Mouse (Mus musculus) CH12.LX (cell line): ENCODE data around the gene Dusp27. TPM values are rescaled to one million over a fixed set of nuclear protein-coding genes. Genes with fewer than 3 reads are reported as not detected.
"Not testable (repeated sequence)": the region's sequence is repeated elsewhere in the genome, so short reads cannot be mapped to it uniquely, and the experiment has no call there.

ENCODE experiments used
- DNase-seq: peaks from one replicate; pipeline ENCODE4 v3.0.0-alpha.2; 2013; ENCODE audit errors: extremely low read depth
- H3K27ac ChIP-seq: 2 replicates; pipeline ENCODE4 v1.5.1; 2012; ENCODE audit warnings: low read depth, mild to moderate bottlenecking, control low read depth, moderate library complexity; ENCODE audit not compliant: insufficient read depth
- H3K27me3 ChIP-seq: replicated peaks from 2 replicates; pipeline ENCODE3; 2012; ENCODE audit warnings: inconsistent platforms
- H3K36me3 ChIP-seq, 2 experiments: replicated peaks in 1 of 2; 2 replicates each; pipeline versions ENCODE3 to v1.6.1; 2012; ENCODE audit warnings: inconsistent platforms in 1 of 2, low read length in 1 of 2, mild to moderate bottlenecking in 1 of 2, mixed read lengths in 1 of 2, moderate library complexity in 1 of 2; ENCODE audit not compliant: control insufficient read depth in 1 of 2, insufficient read depth in 1 of 2
- H3K4me1 ChIP-seq, 2 experiments: 2 replicates each; pipeline ENCODE4 v1.6.1; 2012; ENCODE audit warnings: inconsistent platforms in 1 of 2, moderate library complexity in 1 of 2; ENCODE audit not compliant: insufficient read depth in 2 of 2, control insufficient read depth in 1 of 2
- H3K4me2 ChIP-seq: 2 replicates; pipeline ENCODE4 v1.6.1; 2012; ENCODE audit warnings: low read depth, mild to moderate bottlenecking, control low read depth; ENCODE audit not compliant: poor library complexity, insufficient read depth, severe bottlenecking
- H3K4me3 ChIP-seq, 3 experiments: fragments of 150-350 bp in 1 of 3; sonication (generic) in 1 of 3; replicated peaks in 1 of 3; 2 replicates each; pipeline versions ENCODE3 to v1.5.1; 2011 to 2012; ENCODE audit warnings: low read depth in 2 of 3, low read length in 2 of 3, mild to moderate bottlenecking in 2 of 3, moderate library complexity in 2 of 3, control low read depth in 1 of 3, improper control_type of control experiment in 1 of 3, inconsistent platforms in 1 of 3, mixed read lengths in 1 of 3; ENCODE audit not compliant: poor library complexity in 1 of 3
- H3K79me2 ChIP-seq: replicated peaks from 2 replicates; pipeline ENCODE4 v1.6.1; 2012; ENCODE audit warnings: mild to moderate bottlenecking, moderate library complexity; ENCODE audit not compliant: control insufficient read depth, poor library complexity, insufficient read depth, severe bottlenecking; ENCODE audit errors: extremely low read depth
- H3K9ac ChIP-seq: 2 replicates; pipeline ENCODE4 v1.6.1; 2012; ENCODE audit warnings: low read depth, mild to moderate bottlenecking, control low read depth, moderate library complexity; ENCODE audit not compliant: insufficient read depth
- H3K9me3 ChIP-seq: replicated peaks from 2 replicates; pipeline ENCODE3; 2012; ENCODE audit warnings: low read length, inconsistent platforms, mixed read lengths
- BHLHE40 ChIP-seq: IDR thresholded peaks from 2 replicates; pipeline ENCODE4 v1.6.1; 2011; ENCODE audit warnings: mild to moderate bottlenecking, low read depth, low read length, improper control_type of control experiment
- CHD1 ChIP-seq: IDR thresholded peaks from 2 replicates; pipeline ENCODE4 v1.6.1; 2012; ENCODE audit warnings: low read depth, low read length, improper control_type of control experiment, inconsistent platforms
- CHD2 ChIP-seq: IDR thresholded peaks from 2 replicates; pipeline ENCODE4 v1.6.1; 2011; ENCODE audit warnings: low read length, improper control_type of control experiment
- CTCF ChIP-seq, 2 experiments: IDR thresholded peaks in 1 of 2; conservative IDR thresholded peaks in 1 of 2; 2 replicates each; pipeline ENCODE4 v1.5.1; 2011 to 2012; ENCODE audit warnings: low read depth in 2 of 2, low read length in 2 of 2, improper control_type of control experiment in 1 of 2, inconsistent platforms in 1 of 2, mild to moderate bottlenecking in 1 of 2, moderate library complexity in 1 of 2
- E2F4 ChIP-seq: IDR thresholded peaks from 2 replicates; pipeline ENCODE4 v1.6.1; 2011; ENCODE audit warnings: low read depth, low read length, improper control_type of control experiment; ENCODE audit not compliant: insufficient replicate concordance
- EP300 ChIP-seq: IDR thresholded peaks from 2 replicates; pipeline ENCODE4 v1.6.1; 2011; ENCODE audit warnings: low read length, improper control_type of control experiment
- GABPA ChIP-seq: IDR thresholded peaks from 2 replicates; pipeline ENCODE4 v1.6.1; 2012; ENCODE audit warnings: low read depth, low read length, improper control_type of control experiment, inconsistent platforms; ENCODE audit not compliant: insufficient replicate concordance
- IRF4 ChIP-seq: IDR thresholded peaks from 2 replicates; pipeline ENCODE4 v1.6.1; 2014; ENCODE audit warnings: low read depth, mild to moderate bottlenecking, inconsistent platforms, low read length, improper control_type of control experiment
- JUN ChIP-seq: IDR thresholded peaks from 2 replicates; pipeline ENCODE4 v1.6.1; 2011; ENCODE audit warnings: low read depth, mild to moderate bottlenecking, low read length, improper control_type of control experiment, moderate library complexity; ENCODE audit not compliant: insufficient read depth
- MAZ ChIP-seq: IDR thresholded peaks from 2 replicates; pipeline ENCODE4 v1.6.1; 2012; ENCODE audit warnings: low read depth, mild to moderate bottlenecking, inconsistent platforms, low read length, improper control_type of control experiment, moderate library complexity
- MEF2A ChIP-seq: IDR thresholded peaks from 2 replicates; pipeline ENCODE4 v1.6.1; 2014; ENCODE audit warnings: low read depth, mild to moderate bottlenecking, inconsistent platforms, low read length, improper control_type of control experiment, borderline replicate concordance
- MYC ChIP-seq: IDR thresholded peaks from 2 replicates; pipeline ENCODE4 v1.6.1; 2011; ENCODE audit warnings: low read depth, mild to moderate bottlenecking, improper control_type of control experiment, low read length
- POLR2AphosphoS2 ChIP-seq: IDR thresholded peaks from 2 replicates; pipeline ENCODE4 v1.6.1; 2011; ENCODE audit warnings: low read depth, low read length, improper control_type of control experiment
- RAD21 ChIP-seq: IDR thresholded peaks from 2 replicates; pipeline ENCODE4 v1.6.1; 2011; ENCODE audit warnings: low read depth, mild to moderate bottlenecking, low read length, improper control_type of control experiment, moderate library complexity
- SIN3A ChIP-seq: IDR thresholded peaks from 2 replicates; pipeline ENCODE4 v1.6.1; 2012; ENCODE audit warnings: low read length, improper control_type of control experiment, inconsistent platforms
- TCF12 ChIP-seq: IDR thresholded peaks from 2 replicates; pipeline ENCODE4 v1.6.1; 2014; ENCODE audit warnings: low read depth, mild to moderate bottlenecking, inconsistent platforms, low read length, improper control_type of control experiment
- UBTF ChIP-seq: IDR thresholded peaks from 2 replicates; pipeline ENCODE4 v1.6.1; 2012; ENCODE audit warnings: low read depth, mild to moderate bottlenecking, inconsistent platforms, low read length, improper control_type of control experiment, moderate library complexity
- USF1 ChIP-seq: IDR thresholded peaks from 2 replicates; pipeline ENCODE4 v1.6.1; 2014; ENCODE audit warnings: low read depth, mild to moderate bottlenecking, inconsistent platforms, low read length, improper control_type of control experiment
- USF2 ChIP-seq: conservative IDR thresholded peaks from 2 replicates; pipeline ENCODE4 v1.6.1; 2011; ENCODE audit warnings: low read depth, low read length, improper control_type of control experiment
- dilution Hi-C: fragments of 300-500 bp; cut with MboI; formaldehyde crosslinking; loops from 2 replicates; pipeline ENCODE4 v1.14.3; 2020; ENCODE audit warnings: low sequenced_read_pairs; ENCODE audit not compliant: extremely low pct_unique_long_range_greater_than_20kb, extremely low pct_ligation_motif_present
- in situ Hi-C: fragments of 300-500 bp; cut with MboI; formaldehyde crosslinking; loops from 3 replicates; pipeline ENCODE4 v1.14.3; 2019; ENCODE audit warnings: low sequenced_read_pairs, low pct_ligation_motif_present, low pct_unique_long_range_greater_than_20kb, mixed read lengths
- polyA plus RNA-seq: library from polyadenylated mRNA; unstranded; fragments of >175 nt; gene quantifications from 2 replicates; pipeline ENCODE4 v1.2.1, GENCODE M21; 2012; ENCODE audit warnings: low read depth; ENCODE audit not compliant: insufficient read length
- total RNA-seq, 2 experiments: library from RNA; depleted of rRNA; stranded (reverse); fragments of 300-350 nt in 1 of 2; fragments of >200 nt in 1 of 2; gene quantifications; 2 replicates each; pipeline ENCODE4 v1.2.3; 2012 to 2014

The Dusp27 gene
- total and polyA plus RNA-seq, 3 experiments: 0.06 TPM; not detected in 2

DNA sequence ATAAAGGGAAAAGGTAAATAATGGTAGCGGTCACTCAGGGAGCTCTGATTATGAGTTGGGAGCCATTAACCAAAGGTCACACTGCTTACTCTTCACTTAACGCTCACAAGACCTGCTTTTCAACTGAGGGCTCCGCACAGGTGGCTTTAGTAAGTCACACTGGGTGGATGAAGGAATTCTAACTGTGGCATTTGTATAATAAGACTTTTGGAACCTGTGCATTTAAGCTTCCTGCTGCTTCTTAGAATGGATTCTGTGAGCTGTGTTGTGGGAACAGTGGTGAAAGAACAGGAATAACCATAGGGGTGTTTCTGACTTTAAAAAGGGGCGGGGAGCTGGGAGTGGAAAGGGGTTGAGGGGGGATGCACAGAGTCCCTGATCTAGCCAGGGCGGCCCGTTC, 14.6 kb upstream of the Dusp27 start:
- no peak for DNase-seq
- dilution Hi-C loops: no loop called here
- TF ChIP-seq RAD21 (no peak), IRF4 (no peak), BHLHE40 (no peak), MYC (no peak), E2F4 (no peak), CHD2 (no peak), EP300 (no peak), TCF12 (no peak), SIN3A (no peak), POLR2AphosphoS2 (no peak), USF2 (no peak), USF1 (no peak), CHD1 (no peak), UBTF (no peak), MEF2A (no peak), GABPA (no peak), JUN (no peak), CTCF (conservative IDR thresholded peaks at IDR 0.05 in 1 of 2, IDR thresholded peaks at IDR 0.05 in 1 of 2; ENCODE audit: low read depth in 2 of 2, low read length in 2 of 2) (no peak), MAZ (no peak)

DNA sequence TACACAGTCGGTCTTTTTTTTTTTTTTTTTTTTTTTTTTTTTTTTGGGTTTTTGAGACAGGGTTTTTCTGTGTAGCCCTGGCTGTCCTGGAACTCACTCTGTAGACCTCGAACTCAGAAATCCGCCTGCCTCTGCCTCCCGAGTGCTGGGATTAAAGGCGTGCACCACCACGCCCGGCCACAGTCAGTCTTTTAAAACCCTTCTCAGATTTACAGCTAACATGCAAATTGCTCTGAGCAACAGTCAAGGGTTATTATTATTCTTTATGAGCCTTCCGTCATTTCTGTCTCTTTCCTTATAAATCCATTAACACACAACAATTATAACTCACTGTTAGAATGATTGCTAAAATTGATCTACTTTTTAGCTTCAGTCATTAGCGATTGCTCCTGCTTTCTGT, 14.1 kb upstream of the Dusp27 start:
- H3K79me2 ChIP-seq, H3K4me1 ChIP-seq, in situ Hi-C loops, H3K4me2 ChIP-seq, H3K9me3 ChIP-seq, H3K4me3 ChIP-seq, H3K27ac ChIP-seq, H3K27me3 ChIP-seq, DNase-seq, H3K9ac ChIP-seq, H3K36me3 ChIP-seq, dilution Hi-C loops: not testable (repeated sequence)

More for the DNA sequence above, 14.6 kb upstream of the Dusp27 start:
- Histone ChIP-seq H3K27ac (no peak overlapping the region), H3K36me3 (no peaks in the 10 kb centered on the region), H3K4me2 (no peak overlapping the region), H3K4me1 (peaks cover 4 to 10% of the 10 kb centered on the region in 2 experiments; a peak in 3 of 4 replicates), H3K4me3 (no peak overlapping the region), H3K79me2 (no peaks in the 10 kb centered on the region), H3K9me3 (no peaks in the 10 kb centered on the region), H3K27me3 (no peaks in the 10 kb centered on the region), H3K9ac (no peak overlapping the region)
- in situ Hi-C loops: no loop called here
